Mouse (Mus musculus) stomach, postnatal 0 days (tissue): ENCODE measurements at regions not wholly inside any gene's neighbourhood (a gene's known extent, or its start where the extent isn't known, plus 50 kb on each side); places are given as distances from the start of the nearest gene placed in this dataset.

ENCODE experiments used
- CTCF ChIP-seq: IDR thresholded peaks from 2 replicates; pipeline ENCODE4 v1.5.1; 2016; ENCODE audit warnings: antibody characterized with exemption, low read depth, mild to moderate bottlenecking, moderate library complexity
- EP300 ChIP-seq: optimal IDR thresholded peaks from 2 replicates; pipeline ENCODE3; 2016; ENCODE audit warnings: antibody characterized with exemption

- no peak for TF ChIP-seq CTCF
- TF ChIP-seq EP300, result no peak
These were observed 179.7 kb upstream of the Smlr1 start for GRCm38 (mm10) chr10:25715747-25716146.
